Comparison of ENCODE assay signal across 8 mouse cellular contexts in genomic region chr7:136129721-136130123, GRCm38 (mm10).
A peak's percentile ranks its signal among the peaks of the same experiment; 100 is the strongest.
DNase-seq lines count a peak whose midpoint lies in the region; ATAC-seq lines count a peak whose summit lies in the region.

No protein-coding gene starts in this region.

- H3K9ac ChIP-seq in kidney, embryonic 14.5 days (ENCODE audit: low read depth, low read length), result no peak overlapping the region
- no peak overlapping the region for H3K9ac ChIP-seq in embryonic facial prominence, embryonic 11.5 days (replicated peaks; ENCODE audit: low read length)

- H3K4me1 ChIP-seq in kidney, embryonic 14.5 days (ENCODE audit: control insufficient read depth, insufficient read depth, low read length), result 0 out of 2 replicates have a peak, but pooled peaks cover 3% of the 10 kb centered on the region
- no peaks in the 10 kb centered on the region for H3K4me1 ChIP-seq in embryonic facial prominence, embryonic 11.5 days (ENCODE audit: control insufficient read depth, insufficient read depth, low read length)

- no peaks in the 10 kb centered on the region for H3K36me3 ChIP-seq in kidney, embryonic 14.5 days (ENCODE audit: control insufficient read depth, insufficient read depth, low read length)
- no peaks in the 10 kb centered on the region for H3K36me3 ChIP-seq in embryonic facial prominence, embryonic 11.5 days (replicated peaks; ENCODE audit: control insufficient read depth, insufficient read depth, low read depth, low read length)

- DNase-seq in embryo, embryonic 11 days, result peak; percentile 19
- no peak for DNase-seq in embryo, embryonic 10 days (ENCODE audit: low spot score)
- DNase-seq in kidney, adult 18-20 months, result peak; percentile 31
- DNase-seq in embryonic facial prominence, embryonic 11.5 days (ENCODE audit: low spot score), result peak; percentile 30
- DNase-seq in kidney, postnatal 14 days, result peak; percentile 28
- no peak for DNase-seq in spleen, postnatal 10 days (ENCODE audit: low spot score in 2 of 2)
- DNase-seq in lung, postnatal 36 days, result no peak

- no peak for ATAC-seq in kidney, embryonic 14.5 days (ENCODE audit: low FRiP score, low TSS enrichment)
- ATAC-seq in embryonic facial prominence, embryonic 11.5 days (replicated peaks; ENCODE audit: insufficient number of reproducible peaks, low FRiP score, low TSS enrichment, low read depth), result no peak

- H3K4me2 ChIP-seq in kidney, embryonic 14.5 days (replicated peaks; ENCODE audit: low read depth, low read length), result no peak overlapping the region
- no peak overlapping the region for H3K4me2 ChIP-seq in embryonic facial prominence, embryonic 11.5 days (ENCODE audit: low read depth, low read length)

- no peak overlapping the region for H3K27ac ChIP-seq in kidney, embryonic 14.5 days (ENCODE audit: low read depth, low read length)
- H3K27ac ChIP-seq in embryonic facial prominence, embryonic 11.5 days (replicated peaks; ENCODE audit: low read depth, low read length), result no peak overlapping the region

- H3K27me3 ChIP-seq in kidney, embryonic 14.5 days (ENCODE audit: control insufficient read depth, insufficient read depth, low read length), result no peaks in the 10 kb centered on the region
- no peaks in the 10 kb centered on the region for H3K27me3 ChIP-seq in embryonic facial prominence, embryonic 11.5 days (ENCODE audit: control insufficient read depth, insufficient read depth, low read length)

- no peak overlapping the region for H3K4me3 ChIP-seq in kidney, embryonic 14.5 days (ENCODE audit: low read length)
- no peak overlapping the region for H3K4me3 ChIP-seq in embryonic facial prominence, embryonic 11.5 days (ENCODE audit: low read depth, low read length)

- 39% methylated on average over 7 of the region's 7 CpGs for whole genome bisulfite sequencing in kidney, embryonic 14.5 days
- 44% methylated on average over 7 of the region's 7 CpGs for WGBS in embryonic facial prominence, embryonic 11.5 days

- no peaks in the 10 kb centered on the region for H3K9me3 ChIP-seq in kidney, embryonic 14.5 days (ENCODE audit: control insufficient read depth, low read length)
- H3K9me3 ChIP-seq in embryonic facial prominence, embryonic 11.5 days (replicated peaks; ENCODE audit: control insufficient read depth, low read length), result no peaks in the 10 kb centered on the region

Comparison
In these comparisons a context has a peak if more than half of its experiments do, and no peak if none do; other contexts are left out.
1. DNase-seq: peak in embryo, embryonic 11 days (single experiment), kidney, adult 18-20 months (single experiment), embryonic facial prominence, embryonic 11.5 days (single experiment) and kidney, postnatal 14 days (single experiment); none in embryo, embryonic 10 days (single experiment), spleen, postnatal 10 days (0 of 2) and lung, postnatal 36 days (single experiment).